Mouse (Mus musculus) c-Kit-positive CD71-positive TER-119-positive erythroid progenitor cells, embryonic 14.5 days (primary cell): ENCODE data around the gene Rbm4.
"Not testable (repeated sequence)": the region's sequence is repeated elsewhere in the genome, so short reads cannot be mapped to it uniquely, and the experiment has no call there.

Experiments used
- DNase-seq: peaks from one replicate; pipeline ENCODE4 v3.0.0-alpha.2; 2013; ENCODE audit warnings: low spot score

Gene Rbm4

GRCm38 (mm10) chr19:4793831-4794422 lies at the start of gene Rbm4:
Gene Rbm4 (minus strand): TSS chr19:4793901.
- peak; percentile 100 for DNase-seq

- no peak for DNase-seq
Observed at GRCm38 (mm10) chr19:4842611-4843010, 48.9 kb upstream of the Rbm4 start.

DNA sequence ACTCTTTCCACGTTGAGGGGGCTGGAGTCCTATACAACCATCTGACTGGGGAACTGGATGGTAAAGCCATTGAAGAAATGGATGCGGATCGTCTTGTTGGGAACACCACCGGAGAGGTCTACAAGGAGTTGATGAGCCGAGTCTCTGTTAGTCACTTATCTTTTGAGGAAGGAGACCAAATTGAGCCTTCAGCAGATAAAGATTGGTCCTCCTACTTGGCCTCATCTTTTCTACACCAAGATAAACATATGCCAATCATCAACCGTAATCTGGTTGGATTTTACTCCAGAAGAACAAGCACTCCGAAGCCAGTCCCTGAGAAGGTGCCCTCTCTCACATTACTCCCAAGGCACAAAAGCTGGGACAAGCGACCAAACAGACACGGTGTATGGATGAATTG lies 47.1 kb upstream of the Rbm4 start:
- DNase-seq: no peak

- DNase-seq: peak; percentile 96
Observed at GRCm38 (mm10) chr19:4839149-4839548, 45.4 kb upstream of the Rbm4 start, which contains the start of the genes Ccs and Ccdc87. Gene Ccs (minus strand): TSS chr19:4839332. Gene Ccdc87 (plus strand): TSS chr19:4839366.

DNA sequence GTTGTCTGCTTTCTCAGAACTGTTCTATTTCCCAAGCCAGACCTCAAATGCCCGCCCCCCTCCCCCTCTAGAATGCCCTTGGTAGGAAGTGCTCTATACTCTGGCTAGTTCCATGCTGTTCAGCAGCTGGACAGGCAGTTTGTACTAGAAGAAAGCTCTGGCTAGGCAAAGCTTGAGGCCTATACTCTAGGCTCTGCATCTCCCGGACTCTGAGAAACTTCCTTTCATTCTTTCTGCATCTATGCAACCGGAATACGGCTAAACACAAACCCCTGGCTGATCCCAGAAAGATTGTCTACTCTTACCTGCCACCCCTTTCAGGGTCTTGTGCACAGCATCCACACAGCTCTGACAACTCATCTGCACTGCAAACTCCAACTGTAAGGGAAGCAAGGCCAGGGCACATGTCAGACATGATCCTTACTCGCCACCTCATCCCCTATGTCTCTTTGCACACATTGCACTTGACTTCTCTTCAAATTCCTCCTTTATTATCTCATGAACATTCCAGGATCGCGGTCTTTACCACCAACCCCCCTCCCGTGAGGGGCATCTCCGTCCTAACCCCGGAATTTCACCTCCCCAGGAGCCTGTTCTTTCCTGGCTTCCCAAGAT lies 44.9 kb upstream of the Rbm4 start:
- DNase-seq: no peak

DNA sequence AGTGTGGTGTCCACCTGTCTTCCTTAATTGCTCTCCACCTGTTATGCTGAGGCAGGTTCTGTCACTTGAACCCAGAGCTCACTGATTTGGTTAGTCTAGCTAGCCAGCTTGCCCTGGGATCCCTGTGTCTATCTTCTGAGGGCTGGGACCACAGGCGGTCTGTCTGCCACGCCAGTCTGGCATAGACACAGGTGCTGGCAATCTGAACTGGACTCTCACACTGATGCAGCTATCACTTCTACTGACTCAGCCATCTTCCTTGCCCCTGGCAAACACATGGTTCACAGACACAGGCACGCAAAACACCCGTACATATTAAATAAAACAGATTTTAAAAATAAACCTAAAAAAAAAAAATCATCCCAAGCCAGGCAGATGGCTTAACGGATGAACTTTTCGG lies 43.3 kb upstream of the Rbm4 start:
- no peak for DNase-seq

DNA sequence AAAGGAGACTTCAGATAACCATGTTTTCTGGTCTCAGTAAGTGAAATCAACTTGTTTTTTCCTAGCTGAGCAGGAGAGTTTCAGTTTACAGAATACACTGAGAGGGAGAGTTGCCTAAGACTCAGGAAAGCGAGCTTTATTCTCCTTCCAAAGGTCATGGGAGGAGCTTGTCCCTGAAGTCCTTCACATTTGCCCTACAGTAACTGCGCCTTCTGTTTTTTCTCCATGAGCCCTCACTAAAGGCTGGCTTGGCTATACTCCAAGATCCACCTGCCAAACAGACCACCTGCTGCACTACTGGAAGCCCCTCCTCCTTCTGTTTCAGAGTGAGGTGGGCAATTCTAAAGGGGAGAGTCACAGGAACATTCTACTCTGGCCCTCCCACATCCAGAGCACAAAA lies 42.4 kb upstream of the Rbm4 start:
- no peak for DNase-seq

DNA sequence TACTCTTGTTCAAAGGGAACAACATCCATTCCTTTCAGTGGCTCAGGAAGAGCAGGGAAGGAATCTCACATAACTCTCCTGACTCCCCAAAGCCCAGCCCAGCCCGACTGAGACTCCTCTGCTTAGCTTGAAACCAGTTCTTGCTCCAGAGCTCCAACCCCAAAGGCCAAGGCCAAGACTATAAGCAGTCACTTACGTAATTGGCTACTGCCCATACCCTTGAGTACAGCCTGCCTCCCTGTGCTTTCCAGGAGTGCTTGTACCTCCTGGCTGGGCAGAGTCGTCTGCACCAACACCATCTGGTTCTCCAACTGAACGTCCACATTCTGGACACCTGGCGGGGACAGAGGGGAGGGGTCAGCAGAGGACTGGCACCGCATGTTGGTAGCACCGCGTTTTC lies 40.3 kb upstream of the Rbm4 start:
- DNase-seq: no peak

DNA sequence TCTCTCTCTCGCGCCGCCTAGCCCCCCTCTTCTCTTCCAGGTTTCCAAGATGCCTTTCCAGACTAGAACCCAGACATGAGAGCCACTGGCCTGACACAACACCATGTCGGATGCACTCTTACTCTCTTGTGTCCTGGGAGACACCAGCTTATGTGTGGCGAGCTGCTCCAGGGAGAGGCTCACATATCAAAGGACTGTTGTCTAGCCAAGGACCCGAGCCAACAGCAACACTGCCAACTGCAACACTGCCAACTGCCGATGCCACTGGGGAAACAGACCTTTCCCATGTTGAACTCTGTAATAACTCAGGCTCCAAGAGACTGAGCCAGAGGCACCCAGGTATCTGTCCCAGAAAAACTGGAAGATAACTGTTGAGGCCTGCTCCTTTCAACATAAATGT lies 35.5 kb upstream of the Rbm4 start:
- no peak for DNase-seq

DNA sequence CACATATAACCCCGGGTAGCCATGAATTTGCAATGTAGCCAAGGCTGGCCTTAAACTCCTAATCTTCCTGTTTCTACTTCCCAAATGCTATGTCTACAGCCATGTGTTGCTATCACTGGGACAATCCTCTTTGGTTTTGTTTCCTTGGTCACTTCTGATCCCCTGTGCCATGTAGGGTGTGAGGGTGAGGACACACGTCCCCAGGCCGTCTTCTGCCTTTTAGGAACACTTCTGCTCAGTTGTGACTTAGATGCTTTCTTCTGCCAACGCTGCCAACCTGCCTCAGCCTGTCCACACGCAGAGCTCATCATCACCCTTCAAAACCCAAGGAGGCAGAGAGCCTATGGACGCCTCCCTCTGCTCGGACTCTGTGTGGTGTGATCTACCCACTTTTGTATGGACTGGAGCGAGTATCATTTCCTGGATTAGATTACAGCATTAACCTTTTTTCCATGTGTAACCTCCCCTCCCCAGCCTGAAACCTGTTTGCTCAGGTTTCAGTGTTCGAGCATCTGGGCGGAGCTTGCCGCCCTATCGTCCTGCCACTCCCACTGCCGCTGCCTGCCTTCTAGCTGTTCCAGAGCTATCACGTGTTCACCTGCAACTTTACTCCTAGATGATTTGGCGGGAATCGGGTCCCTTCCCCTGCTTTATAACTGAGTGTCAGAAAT lies 34.9 kb upstream of the Rbm4 start:
- DNase-seq: no peak

DNA sequence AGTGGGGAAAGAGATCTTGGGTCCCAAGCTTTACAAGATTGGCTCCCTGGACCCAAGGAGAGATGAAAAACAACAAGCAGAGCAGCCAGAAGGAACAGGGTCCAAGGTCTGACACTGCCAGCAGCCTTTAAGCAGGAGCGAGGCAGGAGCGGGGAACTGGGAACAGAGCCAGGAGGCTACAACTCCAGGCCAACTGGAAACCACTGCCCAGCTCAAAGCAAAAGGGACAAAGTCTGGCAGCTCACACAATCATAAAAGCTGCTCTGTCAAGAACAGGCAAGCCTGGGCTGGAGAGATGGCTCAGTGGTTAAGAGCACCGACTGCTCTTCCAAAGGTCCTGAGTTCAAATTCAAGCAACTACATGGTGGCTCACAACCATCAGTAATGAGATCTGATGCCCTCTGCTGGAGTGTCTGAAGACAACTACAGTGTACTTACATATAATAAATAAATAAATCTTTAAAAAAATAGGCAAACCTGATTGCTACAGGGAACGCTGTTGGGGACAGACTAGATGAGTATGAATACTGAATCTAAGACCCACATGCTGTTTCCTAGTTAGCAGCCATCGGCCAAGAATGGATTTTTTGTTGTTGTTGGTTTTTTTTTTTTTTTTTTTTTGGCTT lies 27.1 kb upstream of the Rbm4 start:
- DNase-seq: no peak

- no peak for DNase-seq
Observed at GRCm38 (mm10) chr19:4817182-4817835, 23.6 kb upstream of the Rbm4 start.

- DNase-seq: no peak
Observed at GRCm38 (mm10) chr19:4813015-4813414, 19.3 kb upstream of the Rbm4 start.

DNA sequence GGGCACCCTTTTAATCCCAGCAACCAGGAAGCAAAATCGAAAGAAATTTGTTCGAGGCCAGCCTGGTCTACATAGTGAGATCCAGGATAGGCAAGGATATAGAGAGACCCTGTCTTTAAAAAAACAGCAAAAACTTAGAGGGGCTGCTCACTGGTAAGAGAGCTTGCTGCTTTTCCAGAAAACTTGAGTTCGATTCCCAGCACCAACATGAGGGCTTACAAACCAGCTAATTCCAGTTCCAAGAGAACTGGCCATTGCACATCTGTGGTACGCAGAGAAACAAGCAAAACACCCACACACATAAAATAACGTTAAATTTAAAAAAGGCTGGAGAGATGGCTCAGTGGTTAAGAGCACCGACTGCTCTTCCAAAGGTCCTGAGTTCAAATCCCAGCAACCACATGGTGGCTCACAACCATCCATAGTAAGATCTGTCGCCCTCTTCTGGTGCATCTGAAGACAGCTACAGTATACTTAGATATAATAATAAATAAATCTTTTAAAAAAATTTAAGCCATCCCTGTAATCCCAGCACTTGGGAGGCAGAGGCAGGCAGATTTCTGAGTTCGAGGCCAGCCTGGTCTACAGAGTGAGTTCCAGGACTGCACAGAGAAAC lies 18.7 kb upstream of the Rbm4 start:
- DNase-seq: not testable (repeated sequence)

DNA sequence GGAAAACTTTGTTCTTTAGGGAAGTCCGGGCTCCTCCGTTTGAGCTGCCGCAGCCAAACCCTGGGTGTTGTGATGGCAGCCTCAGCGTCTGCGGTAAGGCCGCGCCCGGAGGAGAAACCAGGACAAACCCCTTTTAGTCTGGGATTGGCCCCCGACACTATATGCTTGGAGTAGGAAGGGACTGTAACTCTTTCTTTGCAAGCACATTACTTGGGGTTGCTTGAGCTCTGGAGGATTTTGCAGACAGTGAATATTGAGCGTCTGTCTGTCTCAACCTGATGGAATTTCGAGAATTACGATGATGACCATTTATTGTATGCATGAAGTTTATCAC lies 18.2 kb upstream of the Rbm4 start:
- DNase-seq: no peak

DNA sequence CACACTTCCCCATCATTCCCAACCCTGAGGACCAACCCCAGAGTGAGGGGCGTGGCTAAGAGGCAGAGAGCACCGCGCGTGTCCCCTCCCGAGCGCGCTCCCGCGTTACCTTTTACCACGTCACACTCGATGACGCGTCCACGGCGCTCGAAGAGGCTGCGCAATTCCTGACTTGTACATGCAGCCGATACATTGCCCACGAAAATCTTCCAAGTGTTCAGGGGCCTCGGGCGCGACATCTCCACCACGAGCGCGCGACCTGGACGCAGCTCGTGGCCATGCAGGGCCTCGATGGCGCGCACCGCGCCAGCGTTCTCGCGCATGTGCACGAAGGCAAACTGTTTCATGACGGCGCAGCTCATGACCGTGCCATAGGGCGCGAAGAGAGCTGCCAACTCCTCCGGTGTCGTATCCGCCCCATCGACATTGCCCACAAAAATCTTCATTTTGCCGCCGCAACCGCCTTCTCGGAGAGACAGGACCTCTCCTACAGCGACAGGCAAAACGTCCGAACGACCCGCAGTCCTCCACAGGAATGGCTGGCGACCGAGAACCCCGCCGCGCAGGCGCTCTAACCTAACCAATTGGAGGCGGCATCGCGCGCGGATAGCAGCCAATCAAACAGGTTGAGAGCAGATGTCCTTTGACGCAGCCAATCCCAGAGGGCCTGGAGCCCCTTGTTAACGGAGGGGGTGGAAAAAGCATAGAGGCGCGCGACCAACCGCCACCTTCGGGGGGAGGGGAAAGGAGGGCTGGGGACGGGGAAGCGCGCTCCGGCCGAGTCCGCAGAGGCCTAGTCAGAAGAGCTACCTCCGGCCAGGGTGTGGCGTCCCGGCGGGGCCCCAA lies 17.6 kb upstream of the Rbm4 start, which contains the start of the genes Gm21992 and Rbm14:
Gm21992 (minus strand) TSS at position 550 of the 846 bp plus-strand sequence.
Rbm14 (minus strand) TSS at position 572 of the 846 bp plus-strand sequence.
- DNase-seq: peak; percentile 98

- DNase-seq: no peak
Observed at GRCm38 (mm10) chr19:4810746-4811062, 17.0 kb upstream of the Rbm4 start.

- no peak for DNase-seq
Observed at GRCm38 (mm10) chr19:4810309-4810708, 16.6 kb upstream of the Rbm4 start.

DNA sequence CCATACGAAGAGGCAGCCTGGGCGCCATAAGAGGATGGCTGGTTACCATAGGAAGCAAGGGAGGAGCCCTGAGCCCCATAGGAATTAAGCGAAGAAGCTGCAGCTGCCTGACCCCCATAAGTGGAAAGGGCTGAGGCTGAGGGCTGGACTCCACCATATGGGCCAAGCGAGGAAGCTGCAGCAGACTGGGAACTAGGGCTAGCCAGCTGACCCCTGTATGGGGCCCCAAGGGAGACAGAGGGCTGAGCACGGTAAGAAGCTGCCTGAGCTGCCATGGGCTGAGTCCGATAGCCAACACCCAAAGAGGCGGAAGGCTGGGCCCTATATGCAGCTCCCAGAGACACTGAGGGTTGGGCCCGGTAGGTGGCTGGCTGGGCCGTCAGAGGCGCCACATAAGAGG lies 9.6 kb upstream of the Rbm4 start:
- no peak for DNase-seq

DNA sequence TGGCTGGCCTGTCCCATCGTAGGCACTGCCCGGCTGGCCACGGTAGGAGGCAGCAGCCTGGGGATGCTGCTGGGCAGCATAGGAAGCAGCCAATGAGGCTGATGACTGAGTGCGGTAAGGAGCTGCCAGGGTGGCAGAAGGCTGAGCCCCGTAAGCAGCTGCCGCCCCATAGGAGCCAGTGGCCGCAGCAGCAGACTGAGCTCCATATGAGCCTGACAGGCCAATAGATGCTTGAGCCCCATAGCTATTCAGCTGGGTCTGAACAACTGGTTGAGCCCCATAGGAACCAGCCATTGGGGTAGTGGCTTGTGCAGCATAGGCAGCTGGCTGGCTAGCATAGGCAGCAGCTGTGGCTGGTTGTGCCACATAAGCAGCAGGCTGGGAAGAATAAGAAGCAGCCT lies 9.0 kb upstream of the Rbm4 start:
- no peak for DNase-seq

DNA sequence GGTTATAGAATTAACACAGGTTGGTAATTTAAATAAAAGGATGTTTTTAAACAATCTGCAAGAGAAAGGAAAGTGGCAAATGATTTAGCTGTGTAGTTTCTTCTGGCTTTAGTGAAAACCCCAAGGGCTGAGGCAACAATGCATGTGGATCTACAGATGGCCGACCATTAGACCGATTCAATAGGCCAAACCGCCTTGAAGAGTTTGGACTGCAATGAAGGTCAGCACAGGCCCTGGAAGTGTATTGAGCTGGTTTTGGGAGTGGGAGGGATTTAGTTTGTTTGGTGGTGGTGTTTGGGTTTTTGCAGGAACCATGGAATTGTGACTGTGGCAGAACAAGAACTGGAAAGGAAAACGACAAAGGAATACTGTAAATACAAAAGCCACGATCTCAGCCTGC lies 5.4 kb upstream of the Rbm4 start:
- no peak for DNase-seq
